Mouse (Mus musculus) bone marrow, adult 2 months (tissue): ENCODE measurements around the gene Il17ra.

Experiments
- CTCF ChIP-seq: fragments of 200-500 bp; IDR thresholded peaks from 2 replicates; pipeline ENCODE4 v1.5.1; 2011; ENCODE audit warnings: low read length, control low read depth; ENCODE audit not compliant: control insufficient read depth, insufficient read depth
- POLR2A ChIP-seq: fragments of 200-500 bp; IDR thresholded peaks from 2 replicates; pipeline ENCODE4 v1.6.1; 2011; ENCODE audit warnings: low read depth, mild to moderate bottlenecking, control low read depth, low read length, borderline replicate concordance; ENCODE audit not compliant: control insufficient read depth

DNA sequence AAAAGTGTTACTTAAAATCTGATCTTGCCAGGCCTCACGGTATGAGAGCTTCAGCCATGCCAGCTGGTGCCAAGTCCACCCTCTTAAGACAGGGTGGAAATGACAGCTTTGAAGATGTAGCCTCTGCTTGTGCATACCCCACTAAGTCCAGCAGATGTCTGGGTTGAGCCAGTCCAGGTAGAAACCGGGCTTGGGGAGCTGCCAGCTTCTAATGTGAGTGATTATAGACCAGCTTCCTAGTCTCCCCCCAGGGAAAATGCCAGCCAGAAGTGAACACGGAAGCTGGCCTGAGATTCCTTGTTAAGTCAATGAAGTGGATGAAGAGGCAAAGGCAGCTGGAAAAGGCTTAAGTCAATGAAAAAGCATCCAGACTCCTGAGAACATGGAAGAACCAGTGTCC, 33.5 kb downstream of the Il17ra start:
- TF ChIP-seq POLR2A (no peak), CTCF (no peak)
